Mouse (Mus musculus): Measurements from ENCODE around the gene Tra2a. TPM values are rescaled to one million over a fixed set of nuclear protein-coding genes. Genes with fewer than 3 reads are reported as not detected.

Gene Tra2a
- polyA plus RNA-seq, 1 experiment from 2014 or later = 35.4 TPM

GRCm38 (mm10) chr6:49227184-49227735 lies 36.6 kb downstream of the Tra2a start:
- H3K4me3 ChIP-seq (ENCODE audit: low read depth, low read length) = no peak overlapping the region

GRCm38 (mm10) chr6:49225728-49226123 lies 38.1 kb downstream of the Tra2a start:
- Histone ChIP-seq H3K27ac (replicated peaks) (no peak overlapping the region), H3K4me2 (replicated peaks; ENCODE audit: low read depth) (no peak overlapping the region), H3K4me3 (ENCODE audit: low read depth, low read length) (no peak overlapping the region), H3K36me3 (ENCODE audit: control insufficient read depth, insufficient read depth, low read length) (no peaks in the 10 kb centered on the region), H3K9me3 (ENCODE audit: control insufficient read depth, low read length) (no peaks in the 10 kb centered on the region), H3K4me1 (replicated peaks; ENCODE audit: control insufficient read depth, insufficient read depth) (no peaks in the 10 kb centered on the region), H3K9ac (ENCODE audit: low read length) (no peak overlapping the region), H3K27me3 (ENCODE audit: control insufficient read depth, insufficient read depth, low read length) (no peaks in the 10 kb centered on the region)
- no peak for DNase-seq (ENCODE audit: low spot score)
- 67% methylated on average over 3 of the region's 3 CpGs for WGBS
- no peak for ATAC-seq (ENCODE audit: low FRiP score, low TSS enrichment)
- TF ChIP-seq EP300 (optimal IDR thresholded peaks at IDR 0.05) (no peak), CTCF (IDR thresholded peaks at IDR 0.05; ENCODE audit: low read depth) (no peak)

More at GRCm38 (mm10) chr6:49227184-49227735, 36.6 kb downstream of the Tra2a start:
- Histone ChIP-seq H3K9ac (ENCODE audit: low read length) (no peak overlapping the region), H3K27ac (replicated peaks) (no peak overlapping the region), H3K36me3 (ENCODE audit: control insufficient read depth, insufficient read depth, low read length) (no peaks in the 10 kb centered on the region), H3K27me3 (ENCODE audit: control insufficient read depth, insufficient read depth, low read length) (no peaks in the 10 kb centered on the region), H3K4me2 (replicated peaks; ENCODE audit: low read depth) (no peak overlapping the region), H3K9me3 (ENCODE audit: control insufficient read depth, low read length) (no peaks in the 10 kb centered on the region), H3K4me1 (replicated peaks; ENCODE audit: control insufficient read depth, insufficient read depth) (no peaks in the 10 kb centered on the region)
- ATAC-seq (ENCODE audit: low FRiP score, low TSS enrichment) = 0 out of 2 replicates have a peak, but pooled peaks have one; percentile 53
- TF ChIP-seq EP300 (optimal IDR thresholded peaks at IDR 0.05) = no peak
- peak; percentile 69 for TF ChIP-seq CTCF (IDR thresholded peaks at IDR 0.05; ENCODE audit: low read depth)
- 11% methylated on average over 15 of the region's 15 CpGs for WGBS
- DNase-seq (ENCODE audit: low spot score) = peak; percentile 72

GRCm38 (mm10) chr6:49224923-49225727 lies 38.7 kb downstream of the Tra2a start:
- Histone ChIP-seq H3K36me3 (ENCODE audit: control insufficient read depth, insufficient read depth, low read length) (no peaks in the 10 kb centered on the region), H3K4me1 (replicated peaks; ENCODE audit: control insufficient read depth, insufficient read depth) (no peaks in the 10 kb centered on the region), H3K27ac (replicated peaks) (no peak overlapping the region), H3K27me3 (ENCODE audit: control insufficient read depth, insufficient read depth, low read length) (no peaks in the 10 kb centered on the region; the same call in 1 of the 2 replicates), H3K9me3 (ENCODE audit: control insufficient read depth, low read length) (no peaks in the 10 kb centered on the region), H3K4me2 (replicated peaks; ENCODE audit: low read depth) (no peak overlapping the region), H3K9ac (ENCODE audit: low read length) (no peak overlapping the region), H3K4me3 (ENCODE audit: low read depth, low read length) (no peak overlapping the region)
- ATAC-seq (ENCODE audit: low FRiP score, low TSS enrichment) = no peak
- DNase-seq (ENCODE audit: low spot score) = no peak
- TF ChIP-seq EP300 (optimal IDR thresholded peaks at IDR 0.05) = no peak
- 37% methylated on average over 11 of the region's 11 CpGs for WGBS

GRCm38 (mm10) chr6:49221906-49222305 lies 41.9 kb downstream of the Tra2a start:
- H3K36me3 ChIP-seq (ENCODE audit: control insufficient read depth, insufficient read depth, low read length) = no peaks in the 10 kb centered on the region
- H3K4me2 ChIP-seq (replicated peaks; ENCODE audit: low read depth) = no peak overlapping the region
- ATAC-seq (ENCODE audit: low FRiP score, low TSS enrichment) (no peak), DNase-seq (ENCODE audit: low spot score) (no peak)
- H3K4me1 ChIP-seq (replicated peaks; ENCODE audit: control insufficient read depth, insufficient read depth) = no peaks in the 10 kb centered on the region
- no peak overlapping the region for H3K27ac ChIP-seq (replicated peaks)
- no peak overlapping the region for H3K4me3 ChIP-seq (ENCODE audit: low read depth, low read length)
- TF ChIP-seq CTCF (IDR thresholded peaks at IDR 0.05; ENCODE audit: low read depth) (no peak), EP300 (optimal IDR thresholded peaks at IDR 0.05) (no peak)
- H3K27me3 ChIP-seq (ENCODE audit: control insufficient read depth, insufficient read depth, low read length) = no peaks in the 10 kb centered on the region; the same call in 1 of the 2 replicates
- H3K9me3 ChIP-seq (ENCODE audit: control insufficient read depth, low read length) = no peaks in the 10 kb centered on the region
- no peak overlapping the region for H3K9ac ChIP-seq (ENCODE audit: low read length)
- 8% methylated on average over 7 of the region's 7 CpGs for WGBS

- H3K36me3 ChIP-seq (ENCODE audit: control insufficient read depth, insufficient read depth, low read length) = no peaks in the 10 kb centered on the region
- 23% methylated on average over 16 of the region's 16 CpGs for WGBS
- H3K4me2 ChIP-seq (replicated peaks; ENCODE audit: low read depth) = no peak overlapping the region; the same call in 1 of the 2 replicates
- H3K9ac ChIP-seq (ENCODE audit: low read length) = no peak overlapping the region
- DNase-seq (ENCODE audit: low spot score) = no peak
- H3K27me3 ChIP-seq (ENCODE audit: control insufficient read depth, insufficient read depth, low read length) = no peaks in the 10 kb centered on the region; the same call in 1 of the 2 replicates
- no peak overlapping the region for H3K27ac ChIP-seq (replicated peaks)
- no peak for ATAC-seq (ENCODE audit: low FRiP score, low TSS enrichment)
- TF ChIP-seq EP300 (optimal IDR thresholded peaks at IDR 0.05) (no peak), CTCF (IDR thresholded peaks at IDR 0.05; ENCODE audit: low read depth) (no peak)
- no peak overlapping the region for H3K4me3 ChIP-seq (ENCODE audit: low read depth, low read length)
- no peaks in the 10 kb centered on the region for H3K4me1 ChIP-seq (replicated peaks; ENCODE audit: control insufficient read depth, insufficient read depth)
- no peaks in the 10 kb centered on the region for H3K9me3 ChIP-seq (ENCODE audit: control insufficient read depth, low read length)
Observed at GRCm38 (mm10) chr6:49219920-49220604, 43.8 kb downstream of the Tra2a start.

Data from stomach, postnatal 0 days (tissue).